Mouse (Mus musculus) spleen, embryonic (tissue): ENCODE results near the gene Adamts20.

Experiments
- CTCF ChIA-PET: fragments of 350-600 bp; sonication (Branson Sonifier 250); formaldehyde crosslinking; loops from one replicate; lab custom pipeline; 2022; lab: Charles Lee

Gene Adamts20

GRCm38 (mm10) chr15:94344317-94344716, 120.9 kb downstream of the Adamts20 start:
- CTCF ChIA-PET = no interaction called here

GRCm38 (mm10) chr15:94342365-94342764, 122.9 kb downstream of the Adamts20 start:
- CTCF ChIA-PET = interaction anchor here (1.1 kb wide), 1 partner anchor 177 kb away, joined by 4 read pairs; no protein-coding TSS in a partner anchor

- CTCF ChIA-PET = no interaction called here
These were observed 126.2 kb downstream of the Adamts20 start for GRCm38 (mm10) chr15:94339011-94339410.

GRCm38 (mm10) chr15:94334586-94334985, 130.6 kb downstream of the Adamts20 start:
- CTCF ChIA-PET = interaction anchor here (0.6 kb wide), 1 partner anchor 840 kb away, joined by 3 read pairs; no protein-coding TSS in a partner anchor

- CTCF ChIA-PET = no interaction called here
These were observed 138.6 kb downstream of the Adamts20 start for GRCm38 (mm10) chr15:94326626-94327025.

- CTCF ChIA-PET = no interaction called here
These were observed 139.6 kb downstream of the Adamts20 start for GRCm38 (mm10) chr15:94325509-94326181.

GRCm38 (mm10) chr15:94316171-94316570, 149.0 kb downstream of the Adamts20 start:
- CTCF ChIA-PET = no interaction called here

- CTCF ChIA-PET = no interaction called here
These were observed 155.5 kb downstream of the Adamts20 start for GRCm38 (mm10) chr15:94309689-94310088.

GRCm38 (mm10) chr15:94307888-94308287, 157.3 kb downstream of the Adamts20 start:
- CTCF ChIA-PET = no interaction called here

- CTCF ChIA-PET = no interaction called here
These were observed 162.1 kb downstream of the Adamts20 start for GRCm38 (mm10) chr15:94303151-94303550.

GRCm38 (mm10) chr15:94294084-94294483, 171.1 kb downstream of the Adamts20 start:
- CTCF ChIA-PET = no interaction called here

- CTCF ChIA-PET = no interaction called here
These were observed 177.2 kb downstream of the Adamts20 start for GRCm38 (mm10) chr15:94288015-94288414.

- CTCF ChIA-PET = no interaction called here
These were observed 177.7 kb downstream of the Adamts20 start for GRCm38 (mm10) chr15:94287495-94287894.

GRCm38 (mm10) chr15:94276418-94276817, 188.8 kb downstream of the Adamts20 start:
- CTCF ChIA-PET = no interaction called here

- CTCF ChIA-PET = interaction anchor here (0.6 kb wide), 1 partner anchor 773 kb away, joined by 10 read pairs; no protein-coding TSS in a partner anchor
These were observed 199.6 kb downstream of the Adamts20 start for GRCm38 (mm10) chr15:94265630-94266029.

- CTCF ChIA-PET = no interaction called here
These were observed 200.7 kb downstream of the Adamts20 start for GRCm38 (mm10) chr15:94264497-94264879.

- CTCF ChIA-PET = no interaction called here
These were observed 201.2 kb downstream of the Adamts20 start for GRCm38 (mm10) chr15:94263866-94264496.

GRCm38 (mm10) chr15:94263241-94263640, 202.0 kb downstream of the Adamts20 start:
- CTCF ChIA-PET = no interaction called here

GRCm38 (mm10) chr15:94259497-94259896, 205.7 kb downstream of the Adamts20 start:
- CTCF ChIA-PET = no interaction called here

GRCm38 (mm10) chr15:94255538-94255937, 209.7 kb downstream of the Adamts20 start:
- CTCF ChIA-PET = no interaction called here

- CTCF ChIA-PET = no interaction called here
These were observed 210.2 kb downstream of the Adamts20 start for GRCm38 (mm10) chr15:94254861-94255516.

GRCm38 (mm10) chr15:94254091-94254860, 210.9 kb downstream of the Adamts20 start:
- CTCF ChIA-PET = no interaction called here
